Mouse (Mus musculus) stomach, postnatal 0 days (tissue): ENCODE measurements at regions not wholly inside any gene's neighbourhood (a gene's known extent, or its start where the extent isn't known, plus 50 kb on each side); places are given as distances from the start of the nearest gene placed in this dataset.

Experiments
- CTCF ChIP-seq: IDR thresholded peaks from 2 replicates; pipeline ENCODE4 v1.5.1; 2016; ENCODE audit warnings: antibody characterized with exemption, low read depth, mild to moderate bottlenecking, moderate library complexity
- EP300 ChIP-seq: optimal IDR thresholded peaks from 2 replicates; pipeline ENCODE3; 2016; ENCODE audit warnings: antibody characterized with exemption

- TF ChIP-seq CTCF (no peak), EP300 (no peak)
These were observed 56.9 kb upstream of the Ppp1r26 start for GRCm38 (mm10) chr2:28389703-28390102.
